Mouse (Mus musculus) intestine, postnatal 0 days (tissue): ENCODE measurements around the gene Agtr1a. TPM values are rescaled to one million over a fixed set of nuclear protein-coding genes. Genes with fewer than 3 reads are reported as not detected.

Experiments used
- ATAC-seq: fragments of 200-750 bp; cut with Nextera tagmentation; 2 replicates; pipeline ENCODE4 v1.8.0; 2017; ENCODE audit warnings: mild to moderate bottlenecking, moderate TSS enrichment, moderate library complexity
- H3K27ac ChIP-seq: fragments of 300-500 bp; sonication (generic); 2 replicates; pipeline ENCODE4 v1.5.1; 2014; ENCODE audit warnings: mild to moderate bottlenecking, low read depth, low read length, moderate library complexity
- H3K27me3 ChIP-seq: fragments of 300-500 bp; sonication (generic); replicated peaks from 2 replicates; pipeline ENCODE4 v1.6.1; 2014; ENCODE audit warnings: low read length, mixed read lengths; ENCODE audit not compliant: control insufficient read depth, insufficient read depth
- H3K36me3 ChIP-seq: fragments of 300-500 bp; sonication (generic); 2 replicates; pipeline ENCODE4 v1.6.1; 2014; ENCODE audit warnings: mild to moderate bottlenecking, moderate library complexity; ENCODE audit not compliant: control insufficient read depth, insufficient read depth
- H3K4me1 ChIP-seq: fragments of 300-500 bp; sonication (generic); replicated peaks from 2 replicates; pipeline ENCODE4 v1.6.1; 2014; ENCODE audit warnings: antibody characterized with exemption, low read length, mixed read lengths; ENCODE audit not compliant: control insufficient read depth, insufficient read depth
- H3K4me2 ChIP-seq: fragments of 300-500 bp; sonication (generic); replicated peaks from 2 replicates; pipeline ENCODE4 v1.6.1; 2014; ENCODE audit warnings: low read depth, mild to moderate bottlenecking, moderate library complexity
- H3K4me3 ChIP-seq: fragments of 300-500 bp; sonication (generic); 2 replicates; pipeline ENCODE4 v1.5.1; 2014; ENCODE audit warnings: low read depth, low read length
- H3K9ac ChIP-seq: fragments of 300-500 bp; sonication (generic); 2 replicates; pipeline ENCODE4 v1.6.1; 2014; ENCODE audit warnings: mild to moderate bottlenecking, low read depth, low read length
- H3K9me3 ChIP-seq: fragments of 300-500 bp; sonication (generic); 2 replicates; pipeline ENCODE4 v1.6.1; 2016; ENCODE audit warnings: mixed run types; ENCODE audit not compliant: control insufficient read depth
- CTCF ChIP-seq: sonication (generic); IDR thresholded peaks from 2 replicates; pipeline ENCODE4 v1.5.1; 2016; ENCODE audit warnings: low read depth, mild to moderate bottlenecking, control low read depth, antibody characterized with exemption, moderate library complexity
- WGBS: fragments of 180-500 bp; shearing (Covaris S2); extraction: QIAGEN DNeasy Blood & Tissue Kit; methylation state at CpG from one replicate; pipeline ENCODE4 v1.1.7; 2014; 5-methylcytosine and 5-hydroxymethylcytosine counted together
- polyA plus RNA-seq: library from polyadenylated mRNA; unstranded; fragments of >200 nt; fragmentation: Nextera tagmentation; extraction: Ambion mirVana; gene quantifications from 2 replicates; pipeline ENCODE4 v1.2.1, GENCODE M21; 2015

Gene Agtr1a
- polyA plus RNA-seq, 1 experiment from 2014 or later = 2.9 TPM

DNA sequence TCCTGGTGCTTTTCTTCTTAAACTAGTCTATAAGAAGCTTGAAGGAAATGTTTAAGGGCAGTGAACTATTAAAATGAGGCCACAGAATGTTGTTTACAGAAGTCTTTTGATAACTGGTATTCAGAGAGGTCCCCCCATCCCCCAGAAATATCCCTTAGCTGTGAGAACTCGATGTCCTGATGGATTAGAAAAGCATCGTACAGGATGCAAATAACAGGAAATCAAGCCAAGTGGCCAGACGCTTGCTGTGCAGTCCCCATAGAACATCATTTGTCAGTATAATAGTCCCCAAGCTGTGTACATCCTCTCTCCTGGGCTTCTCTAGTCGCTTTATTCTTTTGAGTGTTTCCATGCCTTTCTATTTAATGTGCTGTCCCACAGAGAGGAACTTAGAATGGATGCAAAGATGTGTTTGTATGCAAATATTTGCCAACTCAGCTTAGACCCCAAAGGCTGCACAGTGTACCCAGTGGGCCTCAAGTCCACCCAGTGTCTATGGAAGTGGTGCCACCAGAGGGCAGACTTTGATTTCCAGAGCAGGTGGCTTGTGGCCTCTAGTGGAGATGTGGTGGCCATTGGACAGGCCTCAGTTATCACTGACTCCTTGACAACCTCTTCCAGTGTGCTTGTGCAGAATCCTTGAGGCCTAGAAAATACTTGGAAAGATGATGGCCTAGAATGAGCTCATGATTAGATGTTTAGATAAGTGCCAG is 22.4 kb downstream of the Agtr1a start:
- 57% methylated on average over 4 of the region's 4 CpGs for WGBS
- Histone ChIP-seq H3K4me2 (no peak overlapping the region), H3K4me3 (no peak overlapping the region), H3K9ac (no peak overlapping the region), H3K9me3 (no peaks in the 10 kb centered on the region), H3K27ac (no peak overlapping the region), H3K36me3 (no peaks in the 10 kb centered on the region), H3K4me1 (no peaks in the 10 kb centered on the region), H3K27me3 (no peaks in the 10 kb centered on the region)
- ATAC-seq = no peak
- TF ChIP-seq CTCF = peak; percentile 59

DNA sequence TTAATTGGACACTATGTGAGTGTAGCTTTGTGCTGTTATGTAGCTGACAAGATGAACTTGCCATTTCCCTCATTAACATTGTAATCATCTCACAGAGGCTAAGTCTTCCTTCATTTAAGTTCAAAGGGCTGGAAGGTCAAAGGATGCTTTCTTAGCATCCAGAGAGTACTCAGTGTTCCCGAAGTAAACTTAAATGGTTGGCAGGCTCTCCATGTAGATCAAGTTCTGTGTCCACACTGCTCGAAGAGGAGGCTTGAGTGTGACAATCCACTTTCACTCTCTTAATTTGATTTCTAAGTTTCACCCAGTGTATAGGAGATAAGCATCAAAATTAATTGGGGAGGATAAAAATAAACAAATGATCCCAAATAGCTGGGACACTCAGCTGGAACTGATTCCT is 23.6 kb downstream of the Agtr1a start:
- WGBS = 71% methylated on average over 2 of the region's 2 CpGs
- ATAC-seq = no peak
- no peak for TF ChIP-seq CTCF

GRCm38 (mm10) chr13:30361002-30361401 is 24.8 kb downstream of the Agtr1a start:
- Histone ChIP-seq H3K4me2 (no peak overlapping the region), H3K36me3 (no peaks in the 10 kb centered on the region), H3K27ac (no peak overlapping the region), H3K9ac (no peak overlapping the region), H3K9me3 (no peaks in the 10 kb centered on the region), H3K4me3 (no peak overlapping the region), H3K4me1 (no peaks in the 10 kb centered on the region), H3K27me3 (no peaks in the 10 kb centered on the region)
- no peak for TF ChIP-seq CTCF
- 38% methylated on average over 5 of the region's 5 CpGs for WGBS
- no peak for ATAC-seq

More for the DNA sequence above, 23.6 kb downstream of the Agtr1a start:
- Histone ChIP-seq H3K9me3 (no peaks in the 10 kb centered on the region), H3K9ac (no peak overlapping the region), H3K27me3 (no peaks in the 10 kb centered on the region), H3K4me3 (no peak overlapping the region), H3K4me1 (no peaks in the 10 kb centered on the region), H3K36me3 (no peaks in the 10 kb centered on the region), H3K4me2 (no peak overlapping the region), H3K27ac (no peak overlapping the region)

- no peak for TF ChIP-seq CTCF
- 93% methylated on average over 6 of the region's 6 CpGs for WGBS
These were observed 25.8 kb downstream of the Agtr1a start for GRCm38 (mm10) chr13:30362048-30362447.

DNA sequence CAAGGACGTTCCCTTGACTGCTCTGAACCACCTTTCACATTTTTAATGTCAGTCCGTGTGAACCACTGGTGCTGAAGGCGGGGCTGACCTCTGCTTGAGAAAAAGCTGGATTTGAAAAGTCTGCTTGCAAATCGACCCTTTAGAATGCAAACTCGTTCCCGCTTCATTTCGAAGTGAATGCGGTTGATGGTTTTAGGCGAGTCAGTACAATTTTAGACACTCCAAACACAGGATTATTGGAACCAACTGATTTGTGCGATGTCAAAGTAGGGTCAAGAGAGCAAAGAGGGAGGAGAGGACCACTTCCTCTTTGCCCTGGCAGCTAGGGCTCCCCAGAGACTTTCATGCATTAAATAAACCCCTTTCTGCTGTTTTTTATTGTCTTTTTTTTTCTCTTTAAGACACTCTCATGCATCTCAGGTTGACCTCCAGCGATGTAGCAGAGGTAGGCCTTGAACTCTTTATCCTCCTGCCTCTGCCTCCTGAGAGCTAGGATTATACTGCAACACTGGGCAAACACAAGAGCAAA is 27.9 kb downstream of the Agtr1a start:
- Histone ChIP-seq H3K4me3 (no peak overlapping the region), H3K4me1 (no peaks in the 10 kb centered on the region), H3K9me3 (no peaks in the 10 kb centered on the region), H3K27me3 (no peaks in the 10 kb centered on the region), H3K9ac (no peak overlapping the region), H3K36me3 (no peaks in the 10 kb centered on the region), H3K4me2 (no peak overlapping the region), H3K27ac (no peak overlapping the region)
- WGBS = 75% methylated on average over 11 of the region's 11 CpGs
- ATAC-seq = no peak
- TF ChIP-seq CTCF = no peak

More at GRCm38 (mm10) chr13:30362048-30362447, 25.8 kb downstream of the Agtr1a start:
- Histone ChIP-seq H3K9ac (no peak overlapping the region), H3K27ac (no peak overlapping the region), H3K4me1 (no peaks in the 10 kb centered on the region), H3K9me3 (no peaks in the 10 kb centered on the region), H3K27me3 (no peaks in the 10 kb centered on the region), H3K4me2 (no peak overlapping the region), H3K36me3 (no peaks in the 10 kb centered on the region), H3K4me3 (no peak overlapping the region)
- ATAC-seq = no peak

- no peaks in the 10 kb centered on the region for H3K27me3 ChIP-seq
- H3K9me3 ChIP-seq = no peaks in the 10 kb centered on the region
- H3K9ac ChIP-seq = no peak overlapping the region
- H3K4me2 ChIP-seq = no peak overlapping the region
- 77% methylated on average over 9 of the region's 9 CpGs for WGBS
- H3K4me1 ChIP-seq = no peaks in the 10 kb centered on the region
- TF ChIP-seq CTCF = no peak
- no peak for ATAC-seq
- H3K4me3 ChIP-seq = no peak overlapping the region
- no peaks in the 10 kb centered on the region for H3K36me3 ChIP-seq
- H3K27ac ChIP-seq = no peak overlapping the region
These were observed 28.5 kb downstream of the Agtr1a start for GRCm38 (mm10) chr13:30364780-30365179.
